Mouse (Mus musculus): ENCODE results near the gene Ubap1.

- TF ChIP-seq CTCF (IDR thresholded peaks at IDR 0.05): no peak
- TF ChIP-seq EP300 (IDR thresholded peaks at IDR 0.05): no peak
Observed at GRCm38 (mm10) chr4:41359358-41359757, 10.6 kb downstream of the Ubap1 start.
